Mouse (Mus musculus) C2C12 (cell line): ENCODE results near the gene Zfp821. TPM values are rescaled to one million over a fixed set of nuclear protein-coding genes. Genes with fewer than 3 reads are reported as not detected.
A peak's percentile ranks its signal among the peaks of the same experiment; 100 is the strongest.

Source experiments
- H3K27me3 ChIP-seq: one replicate; pipeline ENCODE4 v1.6.1; 2011; ENCODE audit not compliant: control insufficient read depth, insufficient read depth, insufficient read length
- H3K36me3 ChIP-seq: one replicate; pipeline ENCODE4 v1.6.1; 2011; ENCODE audit not compliant: control insufficient read depth, insufficient read depth
- H3K4me3 ChIP-seq: one replicate; pipeline ENCODE4 v1.5.1; 2011; ENCODE audit warnings: mild to moderate bottlenecking, control low read depth; ENCODE audit not compliant: poor library complexity, insufficient read depth, severe bottlenecking
- H3K79me2 ChIP-seq: one replicate; pipeline ENCODE4 v1.6.1; 2011; ENCODE audit not compliant: control insufficient read depth, insufficient read depth
- H3K79me3 ChIP-seq: one replicate; pipeline ENCODE4 v1.6.1; 2011; ENCODE audit warnings: low read depth, control low read depth
- H3ac ChIP-seq: one replicate; pipeline ENCODE3; 2011; ENCODE audit warnings: low read depth; ENCODE audit not compliant: control insufficient read depth, insufficient read length
- CEBPB ChIP-seq: IDR thresholded peaks from one replicate; pipeline ENCODE4 v1.6.1; 2011; ENCODE audit warnings: low read depth, mild to moderate bottlenecking, control low read depth, moderate library complexity
- CTCF ChIP-seq: IDR thresholded peaks from one replicate; pipeline ENCODE4 v1.5.1; 2011; ENCODE audit not compliant: control insufficient read depth, insufficient read depth, insufficient read length
- FOSL1 ChIP-seq: IDR thresholded peaks from one replicate; pipeline ENCODE4 v1.8.0; 2011; ENCODE audit warnings: mild to moderate bottlenecking, low read length; ENCODE audit not compliant: poor library complexity, insufficient read depth, severe bottlenecking
- MAX ChIP-seq: IDR thresholded peaks from one replicate; pipeline ENCODE4 v1.6.1; 2011; ENCODE audit warnings: mild to moderate bottlenecking, control low read depth
- MYOD1 ChIP-seq: IDR thresholded peaks from one replicate; pipeline ENCODE4 v1.6.1; 2011; ENCODE audit warnings: low read depth; ENCODE audit not compliant: control insufficient read depth, insufficient read length
- MYOG ChIP-seq: IDR thresholded peaks from one replicate; pipeline ENCODE4 v1.6.1; 2011; ENCODE audit not compliant: control insufficient read depth, insufficient read length; ENCODE audit errors: extremely low read depth
- USF1 ChIP-seq: IDR thresholded peaks from one replicate; pipeline ENCODE4 v1.6.1; 2011; ENCODE audit warnings: low read depth, mild to moderate bottlenecking, control low read depth, moderate library complexity
- polyA plus RNA-seq: library from polyadenylated mRNA; unstranded; fragments of >200 nt; fragmentation: generic; extraction: Trizol; gene quantifications from one replicate; pipeline ENCODE4 v1.2.1, GENCODE M21; 2012; ENCODE audit warnings: missing spikeins

Gene Zfp821
- polyA plus RNA-seq, 1 experiment, result 9.9 TPM

GRCm38 (mm10) chr8:109693146-109693900, 12.0 kb upstream of the Zfp821 start, which contains the start of gene Ist1:
Gene Ist1, minus strand, starts transcription at chr8:109693260.
- no peaks in the 10 kb centered on the region for H3K27me3 ChIP-seq
- peaks cover 47% of the 10 kb centered on the region for H3K79me3 ChIP-seq
- H3K4me3 ChIP-seq, result peak within 1 kb of the TSS; percentile 92
- TF ChIP-seq MYOD1 (no peak), FOSL1 (peak; percentile 26), MYOG (no peak), MAX (peak; percentile 73), USF1 (peak; percentile 22), CEBPB (no peak), CTCF (no peak)
- no peaks in the 10 kb centered on the region for H3K36me3 ChIP-seq
- peaks cover 48% of the 10 kb centered on the region for H3K79me2 ChIP-seq
- H3ac ChIP-seq, result peak within 1 kb of the TSS; percentile 84

- H3K79me2 ChIP-seq, result peaks cover 40% of the 10 kb centered on the region
- H3ac ChIP-seq, result no peak overlapping the region
- no peaks in the 10 kb centered on the region for H3K27me3 ChIP-seq
- H3K4me3 ChIP-seq, result no peak overlapping the region
- TF ChIP-seq MAX (no peak), CTCF (no peak), MYOG (no peak), USF1 (no peak), MYOD1 (no peak), FOSL1 (no peak), CEBPB (no peak)
- H3K36me3 ChIP-seq, result no peaks in the 10 kb centered on the region
- peaks cover 39% of the 10 kb centered on the region for H3K79me3 ChIP-seq
Observed at GRCm38 (mm10) chr8:109694154-109694553, 11.2 kb upstream of the Zfp821 start.

DNA sequence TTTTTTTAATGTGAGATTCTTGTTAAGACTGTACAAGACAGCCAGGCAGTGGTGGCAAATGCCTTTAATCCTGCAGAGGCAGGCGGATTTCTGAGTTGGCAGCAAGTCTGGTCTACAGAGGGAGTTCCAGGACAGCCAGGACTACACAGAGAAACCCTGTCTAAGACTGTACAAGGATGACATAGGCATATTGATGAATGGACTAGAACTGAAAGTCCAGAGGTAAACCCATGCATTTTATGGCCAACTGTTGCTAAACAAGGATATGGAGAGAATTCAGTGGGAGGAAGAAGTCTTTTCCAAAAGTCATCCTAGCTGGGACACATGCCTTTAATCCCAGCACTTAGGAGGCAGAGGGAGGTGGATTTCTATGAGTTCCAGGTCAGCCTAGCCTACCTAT, 7.6 kb upstream of the Zfp821 start:
- Histone ChIP-seq H3K79me2 (peaks cover 4% of the 10 kb centered on the region), H3K27me3 (peaks cover 4% of the 10 kb centered on the region), H3K36me3 (no peaks in the 10 kb centered on the region), H3K79me3 (peaks cover 3% of the 10 kb centered on the region), H3ac (no peak overlapping the region), H3K4me3 (no peak overlapping the region)
- TF ChIP-seq MYOD1 (no peak), MYOG (no peak), FOSL1 (no peak), MAX (no peak), USF1 (no peak), CTCF (no peak), CEBPB (no peak)

DNA sequence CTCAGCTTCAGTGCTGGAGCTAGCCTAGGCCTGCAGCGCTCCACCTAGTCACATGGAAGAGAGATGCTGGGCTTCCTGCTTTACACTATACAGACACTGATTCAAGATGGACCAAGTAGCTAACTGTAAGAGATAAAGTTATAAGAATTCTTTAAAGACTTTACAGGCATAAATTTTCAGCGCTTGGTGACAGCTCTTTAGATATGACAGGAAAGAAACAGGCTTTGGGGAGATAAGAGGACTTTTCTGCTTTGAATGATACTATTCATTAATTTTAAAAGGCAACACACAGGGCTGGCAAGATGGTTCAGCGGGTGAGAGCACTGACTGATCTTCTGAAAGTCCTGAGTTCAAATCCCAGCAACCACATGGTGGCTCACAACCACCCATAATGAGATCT, 6.9 kb upstream of the Zfp821 start:
- H3K79me2 ChIP-seq, result no peaks in the 10 kb centered on the region
- H3ac ChIP-seq, result no peak overlapping the region
- peaks cover 4% of the 10 kb centered on the region for H3K27me3 ChIP-seq
- no peaks in the 10 kb centered on the region for H3K79me3 ChIP-seq
- H3K4me3 ChIP-seq, result no peak overlapping the region
- no peak for TF ChIP-seq MYOG
- no peak for TF ChIP-seq CEBPB
- TF ChIP-seq CTCF, result no peak
- TF ChIP-seq MAX, result no peak
- no peaks in the 10 kb centered on the region for H3K36me3 ChIP-seq

DNA sequence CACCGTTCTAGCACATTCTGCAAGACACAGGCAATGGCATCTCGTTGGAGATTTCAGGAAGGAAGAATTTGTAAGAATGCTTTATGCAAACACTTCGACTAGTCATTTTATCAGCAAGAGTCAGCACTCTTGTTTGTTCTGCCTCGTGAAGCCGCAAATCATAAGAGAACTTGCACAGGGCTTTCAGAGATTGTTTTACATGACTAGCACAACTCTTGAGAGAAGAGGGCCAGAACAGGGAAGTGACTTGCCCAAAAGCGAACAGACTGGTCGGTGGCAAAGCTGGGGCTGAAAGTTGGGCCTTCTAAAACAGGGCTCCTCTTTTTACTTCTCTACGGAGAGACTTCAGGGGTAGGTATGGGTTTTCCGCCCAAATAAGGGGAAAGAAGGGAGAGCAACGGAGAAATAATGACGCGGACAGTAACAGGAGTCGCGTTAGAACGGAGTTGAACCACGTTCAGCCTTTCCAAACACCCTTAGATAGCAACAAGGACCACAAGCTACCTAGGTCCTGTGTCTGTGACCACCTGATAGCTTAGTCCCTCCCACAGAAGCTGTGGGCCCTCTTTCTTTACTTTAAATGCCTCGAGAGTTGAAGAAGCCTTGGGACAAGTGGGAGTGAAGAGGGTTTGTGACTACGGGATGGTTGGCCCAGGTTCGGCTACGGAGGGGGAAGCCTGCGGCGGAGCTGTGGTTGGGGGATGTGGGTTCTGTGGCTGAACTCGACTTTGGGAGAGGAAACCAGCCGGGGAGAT, 604 bp upstream of the Zfp821 start:
- Histone ChIP-seq H3K36me3 (peaks cover 22% of the 10 kb centered on the region), H3ac (peak overlapping the region; percentile 59), H3K4me3 (peak overlapping the region; percentile 29), H3K79me3 (no peaks in the 10 kb centered on the region), H3K27me3 (peaks cover 4% of the 10 kb centered on the region), H3K79me2 (peaks cover 14% of the 10 kb centered on the region)
- TF ChIP-seq USF1, result no peak
- no peak for TF ChIP-seq MYOD1
- TF ChIP-seq MAX, result no peak
- TF ChIP-seq FOSL1, result no peak
